Mouse (Mus musculus): Measurements from ENCODE around the gene Rex2. TPM values are rescaled to one million over a fixed set of nuclear protein-coding genes. Genes with fewer than 3 reads are reported as not detected.
"Not testable (repeated sequence)": the region's sequence is repeated elsewhere in the genome, so short reads cannot be mapped to it uniquely, and the experiment has no call there.

The Rex2 gene
- not detected in 2 replicates for polyA plus RNA-seq (2016; fragmentation: Nextera tagmentation; extraction: Ambion mirVana)

GRCm38 (mm10) chr4:147021550-147021949 lies at the start of gene Rex2:
Rex2 (plus strand) TSS chr4:147021850.
- H3K27me3 ChIP-seq; H3K27ac ChIP-seq (replicated peaks); H3K9ac ChIP-seq (replicated peaks); H3K9me3 ChIP-seq; ATAC-seq (ENCODE audit: low FRiP score, low read depth); H3K4me2 ChIP-seq (replicated peaks); H3K4me1 ChIP-seq; H3K36me3 ChIP-seq; H3K4me3 ChIP-seq: not testable (repeated sequence)
- WGBS: no CpG with 5 or more reads among the region's 6 CpGs

GRCm38 (mm10) chr4:146976581-146976980 lies 45.1 kb upstream of the Rex2 start:
- H3K4me1 ChIP-seq; H3K9me3 ChIP-seq; H3K27me3 ChIP-seq; H3K4me3 ChIP-seq; H3K27ac ChIP-seq (replicated peaks); ATAC-seq (ENCODE audit: low FRiP score, low read depth); H3K36me3 ChIP-seq; H3K9ac ChIP-seq (replicated peaks); H3K4me2 ChIP-seq (replicated peaks): not testable (repeated sequence)
- WGBS: 24% methylated on average over 2 of the region's 2 CpGs

- no CpG with 5 or more reads among the region's 1 CpGs for WGBS
- not testable (repeated sequence) for H3K9ac ChIP-seq (replicated peaks); H3K4me2 ChIP-seq (replicated peaks); ATAC-seq (ENCODE audit: low FRiP score, low read depth); H3K4me3 ChIP-seq; H3K9me3 ChIP-seq; H3K27ac ChIP-seq (replicated peaks); H3K27me3 ChIP-seq; H3K4me1 ChIP-seq; H3K36me3 ChIP-seq
Measured at GRCm38 (mm10) chr4:147018400-147018799, 3.2 kb upstream of the Rex2 start.

GRCm38 (mm10) chr4:147026374-147026773 lies 4.7 kb downstream of the Rex2 start:
- ATAC-seq (ENCODE audit: low FRiP score, low read depth); H3K36me3 ChIP-seq: not testable (repeated sequence)

GRCm38 (mm10) chr4:147031308-147032036 lies 9.8 kb downstream of the Rex2 start:
- not testable (repeated sequence) for H3K36me3 ChIP-seq; H3K9me3 ChIP-seq; H3K27me3 ChIP-seq; H3K4me3 ChIP-seq; H3K4me1 ChIP-seq; H3K4me2 ChIP-seq (replicated peaks); H3K9ac ChIP-seq (replicated peaks); H3K27ac ChIP-seq (replicated peaks)
- ATAC-seq (ENCODE audit: low FRiP score, low read depth): 0 out of 2 replicates have a peak, but pooled peaks have one; percentile 23
- WGBS: 96% methylated on average over 1 of the region's 2 CpGs

More at GRCm38 (mm10) chr4:147026374-147026773, 4.7 kb downstream of the Rex2 start:
- not testable (repeated sequence) for H3K27me3 ChIP-seq; H3K27ac ChIP-seq (replicated peaks); H3K9ac ChIP-seq (replicated peaks); H3K9me3 ChIP-seq; H3K4me3 ChIP-seq; H3K4me1 ChIP-seq; H3K4me2 ChIP-seq (replicated peaks)
- 72% methylated on average over 1 of the region's 1 CpGs for WGBS

- not testable (repeated sequence) for H3K27ac ChIP-seq (replicated peaks); H3K4me2 ChIP-seq (replicated peaks); H3K9ac ChIP-seq (replicated peaks); H3K36me3 ChIP-seq; H3K4me1 ChIP-seq; H3K9me3 ChIP-seq; ATAC-seq (ENCODE audit: low FRiP score, low read depth); H3K4me3 ChIP-seq; H3K27me3 ChIP-seq
- 72% methylated on average over 3 of the region's 3 CpGs for WGBS
Measured at GRCm38 (mm10) chr4:147063768-147064167, 42.1 kb downstream of the Rex2 start.

GRCm38 (mm10) chr4:147065861-147066260 lies 44.2 kb downstream of the Rex2 start:
- not testable (repeated sequence) for H3K9me3 ChIP-seq

GRCm38 (mm10) chr4:147066380-147066779 lies 44.7 kb downstream of the Rex2 start:
- 83% methylated on average over 1 of the region's 1 CpGs for WGBS
- not testable (repeated sequence) for H3K36me3 ChIP-seq; ATAC-seq (ENCODE audit: low FRiP score, low read depth); H3K4me3 ChIP-seq; H3K4me1 ChIP-seq; H3K27me3 ChIP-seq; H3K27ac ChIP-seq (replicated peaks); H3K9me3 ChIP-seq; H3K4me2 ChIP-seq (replicated peaks); H3K9ac ChIP-seq (replicated peaks)

More at GRCm38 (mm10) chr4:147065861-147066260, 44.2 kb downstream of the Rex2 start:
- not testable (repeated sequence) for H3K36me3 ChIP-seq; H3K27me3 ChIP-seq; ATAC-seq (ENCODE audit: low FRiP score, low read depth); H3K9ac ChIP-seq (replicated peaks); H3K4me1 ChIP-seq; H3K4me3 ChIP-seq; H3K27ac ChIP-seq (replicated peaks); H3K4me2 ChIP-seq (replicated peaks)
- WGBS: 89% methylated on average over 3 of the region's 3 CpGs

- 68% methylated on average over 2 of the region's 2 CpGs for WGBS
- not testable (repeated sequence) for H3K4me3 ChIP-seq; ATAC-seq (ENCODE audit: low FRiP score, low read depth); H3K36me3 ChIP-seq; H3K9ac ChIP-seq (replicated peaks); H3K4me2 ChIP-seq (replicated peaks); H3K4me1 ChIP-seq; H3K27ac ChIP-seq (replicated peaks); H3K27me3 ChIP-seq
- H3K9me3 ChIP-seq: peaks cover 20% of the 10 kb centered on the region
Measured at GRCm38 (mm10) chr4:147095641-147096040, 74.0 kb downstream of the Rex2 start.

GRCm38 (mm10) chr4:147101666-147102626 lies 80.3 kb downstream of the Rex2 start:
- H3K27me3 ChIP-seq; H3K36me3 ChIP-seq; H3K9me3 ChIP-seq; H3K4me1 ChIP-seq; H3K27ac ChIP-seq (replicated peaks): not testable (repeated sequence)
- peak overlapping the region; percentile 49 for H3K9ac ChIP-seq (replicated peaks)
- 2% methylated on average over 46 of the region's 109 CpGs for WGBS
- H3K4me3 ChIP-seq: peak overlapping the region; percentile 54
- H3K4me2 ChIP-seq (replicated peaks): peak overlapping the region; percentile 72
- ATAC-seq (ENCODE audit: low FRiP score, low read depth): peak; percentile 98

- H3K9me3 ChIP-seq; ATAC-seq (ENCODE audit: low FRiP score, low read depth); H3K27me3 ChIP-seq; H3K36me3 ChIP-seq; H3K9ac ChIP-seq (replicated peaks); H3K4me3 ChIP-seq; H3K4me2 ChIP-seq (replicated peaks); H3K27ac ChIP-seq (replicated peaks); H3K4me1 ChIP-seq: not testable (repeated sequence)
- WGBS: 57% methylated on average over 4 of the region's 4 CpGs
Measured at GRCm38 (mm10) chr4:147103814-147104213, 82.2 kb downstream of the Rex2 start.
